Mouse (Mus musculus): ENCODE data around the gene Ganab. TPM values are rescaled to one million over a fixed set of nuclear protein-coding genes. Genes with fewer than 3 reads are reported as not detected.
A peak's percentile ranks its signal among the peaks of the same experiment; 100 is the strongest.

The Ganab gene
- polyA plus RNA-seq, 1 experiment: 117 TPM

- H3ac ChIP-seq (ENCODE audit: control insufficient read depth, insufficient read length, low read depth): peak overlapping the region; percentile 98
- H3K79me3 ChIP-seq (ENCODE audit: low read depth): peaks cover 11% of the 10 kb centered on the region
- no peaks in the 10 kb centered on the region for H3K27me3 ChIP-seq (ENCODE audit: control insufficient read depth, insufficient read depth, insufficient read length)
- no peak for TF ChIP-seq CEBPB (IDR thresholded peaks at IDR 0.05; ENCODE audit: low read depth)
- no peak for TF ChIP-seq USF1 (IDR thresholded peaks at IDR 0.05; ENCODE audit: low read depth)
- TF ChIP-seq MYOD1 (IDR thresholded peaks at IDR 0.05; ENCODE audit: control insufficient read depth, insufficient read length, low read depth): no peak
- H3K36me3 ChIP-seq (ENCODE audit: control insufficient read depth, insufficient read depth): peaks cover 36% of the 10 kb centered on the region
- H3K79me2 ChIP-seq (ENCODE audit: control insufficient read depth, insufficient read depth): peaks cover 23% of the 10 kb centered on the region
- peak overlapping the region; percentile 84 for H3K4me3 ChIP-seq (ENCODE audit: insufficient read depth, poor library complexity, severe bottlenecking)
These were observed 25.5 kb upstream of the Ganab start for GRCm38 (mm10) chr19:8872266-8872840.

- TF ChIP-seq USF1 (IDR thresholded peaks at IDR 0.05; ENCODE audit: low read depth) (no peak), FOSL1 (IDR thresholded peaks at IDR 0.05; ENCODE audit: insufficient read depth, low read length, poor library complexity, severe bottlenecking) (no peak), CEBPB (IDR thresholded peaks at IDR 0.05; ENCODE audit: low read depth) (no peak), MAX (IDR thresholded peaks at IDR 0.05) (no peak), MYOD1 (IDR thresholded peaks at IDR 0.05; ENCODE audit: control insufficient read depth, insufficient read length, low read depth) (no peak), MYOG (IDR thresholded peaks at IDR 0.05; ENCODE audit: control insufficient read depth, extremely low read depth, insufficient read length) (no peak), CTCF (IDR thresholded peaks at IDR 0.05; ENCODE audit: control insufficient read depth, insufficient read depth, insufficient read length) (no peak)
- Histone ChIP-seq H3K79me3 (ENCODE audit: low read depth) (peaks cover 11% of the 10 kb centered on the region), H3K27me3 (ENCODE audit: control insufficient read depth, insufficient read depth, insufficient read length) (no peaks in the 10 kb centered on the region), H3K4me3 (ENCODE audit: insufficient read depth, poor library complexity, severe bottlenecking) (no peak overlapping the region), H3K79me2 (ENCODE audit: control insufficient read depth, insufficient read depth) (peaks cover 23% of the 10 kb centered on the region), H3ac (ENCODE audit: control insufficient read depth, insufficient read length, low read depth) (no peak overlapping the region), H3K36me3 (ENCODE audit: control insufficient read depth, insufficient read depth) (peaks cover 42% of the 10 kb centered on the region)
These were observed 22.8 kb upstream of the Ganab start for GRCm38 (mm10) chr19:8875031-8875430.

GRCm38 (mm10) chr19:8880311-8881033 is 17.4 kb upstream of the Ganab start, which contains the start of gene Uqcc3:
Gene Uqcc3 (minus strand): TSS chr19:8880923.
- Histone ChIP-seq H3K36me3 (ENCODE audit: control insufficient read depth, insufficient read depth) (peaks cover 17% of the 10 kb centered on the region), H3K79me2 (ENCODE audit: control insufficient read depth, insufficient read depth) (no peaks in the 10 kb centered on the region), H3K27me3 (ENCODE audit: control insufficient read depth, insufficient read depth, insufficient read length) (no peaks in the 10 kb centered on the region), H3K79me3 (ENCODE audit: low read depth) (no peaks in the 10 kb centered on the region), H3ac (ENCODE audit: control insufficient read depth, insufficient read length, low read depth) (peak within 1 kb of the TSS; percentile 88), H3K4me3 (ENCODE audit: insufficient read depth, poor library complexity, severe bottlenecking) (peak within 1 kb of the TSS; percentile 57)
- TF ChIP-seq CTCF (IDR thresholded peaks at IDR 0.05; ENCODE audit: control insufficient read depth, insufficient read depth, insufficient read length) (no peak), CEBPB (IDR thresholded peaks at IDR 0.05; ENCODE audit: low read depth) (no peak), USF1 (IDR thresholded peaks at IDR 0.05; ENCODE audit: low read depth) (peak; percentile 68), MAX (IDR thresholded peaks at IDR 0.05) (peak; percentile 96)

GRCm38 (mm10) chr19:8881034-8881392 is 16.9 kb upstream of the Ganab start:
- H3ac ChIP-seq (ENCODE audit: control insufficient read depth, insufficient read length, low read depth): peak overlapping the region; percentile 26
- no peaks in the 10 kb centered on the region for H3K27me3 ChIP-seq (ENCODE audit: control insufficient read depth, insufficient read depth, insufficient read length)
- peak overlapping the region; percentile 57 for H3K4me3 ChIP-seq (ENCODE audit: insufficient read depth, poor library complexity, severe bottlenecking)
- H3K36me3 ChIP-seq (ENCODE audit: control insufficient read depth, insufficient read depth): peaks cover 11% of the 10 kb centered on the region
- no peaks in the 10 kb centered on the region for H3K79me2 ChIP-seq (ENCODE audit: control insufficient read depth, insufficient read depth)
- no peak for TF ChIP-seq CTCF (IDR thresholded peaks at IDR 0.05; ENCODE audit: control insufficient read depth, insufficient read depth, insufficient read length)
- no peak for TF ChIP-seq FOSL1 (IDR thresholded peaks at IDR 0.05; ENCODE audit: insufficient read depth, low read length, poor library complexity, severe bottlenecking)
- no peak for TF ChIP-seq USF1 (IDR thresholded peaks at IDR 0.05; ENCODE audit: low read depth)
- no peaks in the 10 kb centered on the region for H3K79me3 ChIP-seq (ENCODE audit: low read depth)

GRCm38 (mm10) chr19:8883616-8884015 is 14.3 kb upstream of the Ganab start, which contains the start of the genes Lbhd1 and Gm49403:
Gene Lbhd1 (plus strand): TSS chr19:8883732.
Gene Gm49403 (plus strand): TSS chr19:8883930.
- Histone ChIP-seq H3K4me3 (ENCODE audit: insufficient read depth, poor library complexity, severe bottlenecking) (no peak within 1 kb of the TSS), H3K79me2 (ENCODE audit: control insufficient read depth, insufficient read depth) (peaks cover 15% of the 10 kb centered on the region), H3K27me3 (ENCODE audit: control insufficient read depth, insufficient read depth, insufficient read length) (no peaks in the 10 kb centered on the region), H3K79me3 (ENCODE audit: low read depth) (no peaks in the 10 kb centered on the region), H3K36me3 (ENCODE audit: control insufficient read depth, insufficient read depth) (peaks cover 7% of the 10 kb centered on the region), H3ac (ENCODE audit: control insufficient read depth, insufficient read length, low read depth) (no peak within 1 kb of the TSS)
- TF ChIP-seq MYOD1 (IDR thresholded peaks at IDR 0.05; ENCODE audit: control insufficient read depth, insufficient read length, low read depth) (no peak), MAX (IDR thresholded peaks at IDR 0.05) (no peak), CEBPB (IDR thresholded peaks at IDR 0.05; ENCODE audit: low read depth) (no peak), USF1 (IDR thresholded peaks at IDR 0.05; ENCODE audit: low read depth) (no peak), MYOG (IDR thresholded peaks at IDR 0.05; ENCODE audit: control insufficient read depth, extremely low read depth, insufficient read length) (no peak), CTCF (IDR thresholded peaks at IDR 0.05; ENCODE audit: control insufficient read depth, insufficient read depth, insufficient read length) (no peak), FOSL1 (IDR thresholded peaks at IDR 0.05; ENCODE audit: insufficient read depth, low read length, poor library complexity, severe bottlenecking) (no peak)
